Mouse (Mus musculus) limb, embryonic 14.5 days (tissue): ENCODE data around the gene Gm3020. TPM values are rescaled to one million over a fixed set of nuclear protein-coding genes. Genes with fewer than 3 reads are reported as not detected.
"Not testable (repeated sequence)": the region's sequence is repeated elsewhere in the genome, so short reads cannot be mapped to it uniquely, and the experiment has no call there.

ENCODE experiments used
- ATAC-seq: fragments of 200-750 bp; cut with Nextera tagmentation; 2 replicates; pipeline ENCODE4 v1.8.0; 2017; ENCODE audit warnings: low read depth, moderate number of reproducible peaks, moderate TSS enrichment; ENCODE audit not compliant: low FRiP score
- DNase-seq: peaks from one replicate; pipeline ENCODE4 v3.0.0-alpha.2; 2015; ENCODE audit warnings: low spot score
- H3K27ac ChIP-seq: fragments of 300-500 bp; sonication (generic); replicated peaks from 2 replicates; pipeline ENCODE4 v1.5.1; 2014; ENCODE audit warnings: low read depth, mild to moderate bottlenecking, low read length, moderate library complexity, mixed read lengths
- H3K27me3 ChIP-seq: fragments of 300-500 bp; sonication (generic); 2 replicates; pipeline ENCODE4 v1.6.1; 2014; ENCODE audit warnings: low read length, mixed read lengths; ENCODE audit not compliant: control insufficient read depth, insufficient read depth
- H3K36me3 ChIP-seq: fragments of 300-500 bp; sonication (generic); 2 replicates; pipeline ENCODE4 v1.6.1; 2014; ENCODE audit warnings: mild to moderate bottlenecking, low read length, moderate library complexity, mixed read lengths; ENCODE audit not compliant: control insufficient read depth, insufficient read depth
- H3K4me1 ChIP-seq: fragments of 300-500 bp; sonication (generic); 2 replicates; pipeline ENCODE4 v1.6.1; 2014; ENCODE audit warnings: antibody characterized with exemption, low read length, mixed read lengths; ENCODE audit not compliant: control insufficient read depth, insufficient read depth
- H3K4me2 ChIP-seq: fragments of 300-500 bp; sonication (generic); replicated peaks from 2 replicates; pipeline ENCODE4 v1.6.1; 2014; ENCODE audit warnings: low read depth, mild to moderate bottlenecking, low read length, moderate library complexity; ENCODE audit not compliant: severe bottlenecking
- H3K4me3 ChIP-seq: fragments of 300-500 bp; sonication (generic); replicated peaks from 2 replicates; pipeline ENCODE4 v1.5.1; 2014; ENCODE audit warnings: low read length
- H3K9ac ChIP-seq: fragments of 300-500 bp; sonication (generic); 2 replicates; pipeline ENCODE4 v1.6.1; 2014; ENCODE audit warnings: mild to moderate bottlenecking, low read depth, low read length, moderate library complexity; ENCODE audit not compliant: severe bottlenecking
- H3K9me3 ChIP-seq: fragments of 300-500 bp; sonication (generic); 2 replicates; pipeline ENCODE4 v1.6.1; 2016; ENCODE audit warnings: low read length; ENCODE audit not compliant: control insufficient read depth
- WGBS: fragments of 180-500 bp; shearing (Covaris S2); extraction: QIAGEN DNeasy Blood & Tissue Kit; methylation state at CpG from one replicate; pipeline ENCODE4 v1.1.7; 2014; 5-methylcytosine and 5-hydroxymethylcytosine counted together
- polyA plus RNA-seq, 2 experiments: library from polyadenylated mRNA; depleted of rRNA in 1 of 2; stranded (reverse) in 1 of 2; unstranded in 1 of 2; fragments of >200 nt; fragmentation: Nextera tagmentation in 1 of 2; extraction: Ambion mirVana in 1 of 2; gene quantifications; 2 replicates each; pipeline versions ENCODE4 v1.2.1 to v1.2.3; 2012 to 2014

Gm3020 gene
- polyA plus RNA-seq (2012; rRNA removed) (0.40 TPM in 2 replicates), polyA plus RNA-seq (2014; fragmentation: Nextera tagmentation; extraction: Ambion mirVana) (0.44 and 0.77 TPM in 2 replicates)

DNA sequence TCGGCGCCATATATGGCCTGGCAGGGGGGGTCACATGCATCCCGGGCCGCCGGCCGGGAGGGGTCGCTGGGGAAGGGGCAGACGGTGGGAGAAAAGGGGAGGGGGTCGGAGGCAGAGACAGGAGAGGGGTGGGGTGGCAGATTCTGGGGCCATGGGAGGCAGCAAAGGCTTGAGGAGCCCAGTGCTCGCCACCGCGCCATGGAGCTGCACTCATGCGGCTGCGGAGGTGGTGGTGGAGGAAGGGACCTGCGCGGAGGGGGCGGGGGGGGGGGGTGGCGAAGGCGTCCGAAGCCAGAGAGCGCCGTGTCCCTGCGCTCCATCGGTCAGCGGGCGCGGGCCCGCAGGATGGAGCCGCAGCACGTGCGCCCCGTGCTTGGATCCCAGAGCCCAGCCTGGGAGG, at the start of gene Gm3020:
Gene Gm3020 (plus strand): TSS at position 301 of the 400 bp plus-strand sequence.
- DNase-seq, H3K9ac ChIP-seq, H3K4me1 ChIP-seq, H3K27me3 ChIP-seq, ATAC-seq, H3K9me3 ChIP-seq, H3K36me3 ChIP-seq, H3K4me3 ChIP-seq, H3K27ac ChIP-seq, H3K4me2 ChIP-seq: not testable (repeated sequence)
- no CpG with 5 or more reads among the region's 32 CpGs for WGBS

DNA sequence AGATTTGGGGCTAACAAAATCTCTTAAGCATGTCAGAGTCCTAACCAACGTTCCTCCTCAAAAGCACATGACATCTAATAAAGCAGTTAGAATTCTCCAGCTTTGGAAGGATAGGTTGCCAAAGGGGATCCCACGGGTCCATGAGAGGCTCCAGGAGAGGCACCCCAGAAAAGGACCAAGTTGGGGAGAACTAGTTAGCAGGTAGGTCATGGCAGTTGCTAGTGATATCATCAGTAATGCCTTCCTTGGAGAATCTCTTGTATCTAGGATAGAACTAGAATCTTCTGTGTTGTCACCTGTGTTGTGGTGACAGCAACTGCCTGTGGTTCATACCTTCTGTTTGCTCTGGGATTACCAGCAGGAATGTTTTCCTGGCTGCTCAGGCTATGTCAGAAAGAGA, 17.6 kb upstream of the Gm3020 start, which contains the start of gene Gm3012:
Gene Gm3012 (plus strand): TSS at position 301 of the 400 bp plus-strand sequence.
- H3K27me3 ChIP-seq, H3K36me3 ChIP-seq, DNase-seq, ATAC-seq, H3K4me1 ChIP-seq, H3K9me3 ChIP-seq, H3K27ac ChIP-seq, H3K9ac ChIP-seq, H3K4me3 ChIP-seq, H3K4me2 ChIP-seq: not testable (repeated sequence)
- WGBS: no CpG with 5 or more reads among the region's 2 CpGs

DNA sequence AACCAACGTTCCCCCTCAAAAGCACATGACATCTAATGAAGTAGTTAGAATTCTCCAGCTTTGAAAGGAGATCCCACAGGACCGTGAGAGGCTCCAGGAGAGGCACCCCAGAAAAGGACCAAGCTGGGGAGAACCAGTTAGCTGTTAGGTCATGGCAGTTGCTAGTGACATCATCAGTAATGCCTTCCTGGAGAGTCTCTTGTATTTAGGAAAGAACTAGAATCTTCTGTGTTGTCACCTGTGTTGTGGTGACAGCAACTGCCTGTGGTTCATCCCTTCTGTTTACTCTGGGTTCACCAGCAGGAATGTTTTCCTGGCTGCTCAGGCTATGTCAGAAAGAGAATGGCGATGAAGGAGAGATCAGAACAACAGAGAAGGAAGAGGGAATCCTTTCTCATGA, 36.7 kb downstream of the Gm3020 start, which contains the start of gene Gm3043:
Gene Gm3043 (plus strand): TSS at position 301 of the 400 bp plus-strand sequence.
- WGBS: no CpG with 5 or more reads among the region's 3 CpGs

More for the DNA sequence above, 36.7 kb downstream of the Gm3020 start, which contains the start of gene Gm3043:
- not testable (repeated sequence) for H3K4me2 ChIP-seq, H3K36me3 ChIP-seq, H3K9me3 ChIP-seq, H3K27me3 ChIP-seq, DNase-seq, H3K4me1 ChIP-seq, H3K9ac ChIP-seq, H3K4me3 ChIP-seq, H3K27ac ChIP-seq, ATAC-seq

Other genes starting within 250 kb of the Gm3020 start
- 0.40 TPM in 2 replicates for gene Gm10409, start 239.4 kb upstream of the Gm3020 start, polyA plus RNA-seq (2012; rRNA removed)
- gene Gm10409, start 239.4 kb upstream of the Gm3020 start, polyA plus RNA-seq (2014; fragmentation: Nextera tagmentation; extraction: Ambion mirVana): 0.44 and 0.77 TPM in 2 replicates
- gene Gm3005, start 223.9 kb upstream of the Gm3020 start, polyA plus RNA-seq (2012; rRNA removed): 0.91 and 1.1 TPM in 2 replicates
- 0.46 TPM in 1 of 2 replicates, not detected in the other for gene Gm3005, start 223.9 kb upstream of the Gm3020 start, polyA plus RNA-seq (2014; fragmentation: Nextera tagmentation; extraction: Ambion mirVana)
- not detected in 2 replicates for gene Gm10408, start 202.7 kb upstream of the Gm3020 start, polyA plus RNA-seq (2012; rRNA removed)
- not detected in 2 replicates for gene Gm10408, start 202.7 kb upstream of the Gm3020 start, polyA plus RNA-seq (2014; fragmentation: Nextera tagmentation; extraction: Ambion mirVana)
- not detected in 2 replicates for gene Gm3012, start 17.5 kb upstream of the Gm3020 start, polyA plus RNA-seq (2012; rRNA removed)
- not detected in 2 replicates for gene Gm3012, start 17.5 kb upstream of the Gm3020 start, polyA plus RNA-seq (2014; fragmentation: Nextera tagmentation; extraction: Ambion mirVana)
- not detected in 2 replicates for gene Gm3043, start 36.8 kb downstream of the Gm3020 start, polyA plus RNA-seq (2012; rRNA removed)
- gene Gm3043, start 36.8 kb downstream of the Gm3020 start, polyA plus RNA-seq (2014; fragmentation: Nextera tagmentation; extraction: Ambion mirVana): not detected in 2 replicates
- 0.46 and 0.59 TPM in 2 replicates for gene Gm3002, start 158.0 kb downstream of the Gm3020 start, polyA plus RNA-seq (2012; rRNA removed)
- gene Gm3002, start 158.0 kb downstream of the Gm3020 start, polyA plus RNA-seq (2014; fragmentation: Nextera tagmentation; extraction: Ambion mirVana): 0.36 TPM in 1 of 2 replicates, not detected in the other
- not detected in 2 replicates for gene Gm3033, start 194.2 kb downstream of the Gm3020 start, polyA plus RNA-seq (2012; rRNA removed)
- gene Gm3033, start 194.2 kb downstream of the Gm3020 start, polyA plus RNA-seq (2014; fragmentation: Nextera tagmentation; extraction: Ambion mirVana): not detected in 2 replicates
- 0.08 TPM in 1 of 2 replicates, not detected in the other for gene Gm2916, start 232.1 kb downstream of the Gm3020 start, polyA plus RNA-seq (2012; rRNA removed)
- gene Gm2916, start 232.1 kb downstream of the Gm3020 start, polyA plus RNA-seq (2014; fragmentation: Nextera tagmentation; extraction: Ambion mirVana): not detected in 2 replicates